Mouse (Mus musculus): Measurements from ENCODE around the gene B3galt5. TPM values are rescaled to one million over a fixed set of nuclear protein-coding genes. Genes with fewer than 3 reads are reported as not detected.
A peak's percentile ranks its signal among the peaks of the same experiment; 100 is the strongest.

The B3galt5 gene
- total and polyA plus RNA-seq, 2 experiments from 2014 or later = not detected

- Histone ChIP-seq H3K4me2 (ENCODE audit: low read depth, low read length) (no peak overlapping the region), H3K4me3 (ENCODE audit: low read depth, low read length) (no peak overlapping the region), H3K27me3 (ENCODE audit: control insufficient read depth, insufficient read depth, low read length) (no peaks in the 10 kb centered on the region), H3K9me3 (replicated peaks; ENCODE audit: control insufficient read depth, low read length) (no peaks in the 10 kb centered on the region), H3K9ac (replicated peaks; ENCODE audit: low read depth, low read length) (no peak overlapping the region), H3K4me1 (ENCODE audit: control insufficient read depth, insufficient read depth) (no peaks in the 10 kb centered on the region), H3K27ac (ENCODE audit: low read depth) (no peak overlapping the region), H3K36me3 (replicated peaks; ENCODE audit: control insufficient read depth, insufficient read depth, low read length) (no peaks in the 10 kb centered on the region)
- TF ChIP-seq EP300 (IDR thresholded peaks at IDR 0.05; ENCODE audit: low read depth) (no peak), CTCF (IDR thresholded peaks at IDR 0.05; ENCODE audit: low read depth) (no peak)
- WGBS = 59% methylated on average over 11 of the region's 11 CpGs
- no peak for DNase-seq (ENCODE audit: low spot score)
- no peak for ATAC-seq (ENCODE audit: insufficient read depth, low read depth)
These were observed 112.5 kb downstream of the B3galt5 start for GRCm38 (mm10) chr16:96348070-96348469.

- H3K9me3 ChIP-seq (replicated peaks; ENCODE audit: control insufficient read depth, low read length) = no peaks in the 10 kb centered on the region
- H3K4me2 ChIP-seq (ENCODE audit: low read depth, low read length) = no peak overlapping the region
- TF ChIP-seq CTCF (IDR thresholded peaks at IDR 0.05; ENCODE audit: low read depth) = no peak
- no peak for TF ChIP-seq EP300 (IDR thresholded peaks at IDR 0.05; ENCODE audit: low read depth)
- no peaks in the 10 kb centered on the region for H3K27me3 ChIP-seq (ENCODE audit: control insufficient read depth, insufficient read depth, low read length)
- H3K4me1 ChIP-seq (ENCODE audit: control insufficient read depth, insufficient read depth) = no peaks in the 10 kb centered on the region
- no peak for ATAC-seq (ENCODE audit: insufficient read depth, low read depth)
- no peak overlapping the region for H3K4me3 ChIP-seq (ENCODE audit: low read depth, low read length)
- 61% methylated on average over 5 of the region's 5 CpGs for WGBS
- DNase-seq (ENCODE audit: low spot score) = no peak
- H3K36me3 ChIP-seq (replicated peaks; ENCODE audit: control insufficient read depth, insufficient read depth, low read length) = no peaks in the 10 kb centered on the region
- H3K27ac ChIP-seq (ENCODE audit: low read depth) = no peak overlapping the region
- H3K9ac ChIP-seq (replicated peaks; ENCODE audit: low read depth, low read length) = no peak overlapping the region
These were observed 113.2 kb downstream of the B3galt5 start for GRCm38 (mm10) chr16:96348766-96349165.

DNA sequence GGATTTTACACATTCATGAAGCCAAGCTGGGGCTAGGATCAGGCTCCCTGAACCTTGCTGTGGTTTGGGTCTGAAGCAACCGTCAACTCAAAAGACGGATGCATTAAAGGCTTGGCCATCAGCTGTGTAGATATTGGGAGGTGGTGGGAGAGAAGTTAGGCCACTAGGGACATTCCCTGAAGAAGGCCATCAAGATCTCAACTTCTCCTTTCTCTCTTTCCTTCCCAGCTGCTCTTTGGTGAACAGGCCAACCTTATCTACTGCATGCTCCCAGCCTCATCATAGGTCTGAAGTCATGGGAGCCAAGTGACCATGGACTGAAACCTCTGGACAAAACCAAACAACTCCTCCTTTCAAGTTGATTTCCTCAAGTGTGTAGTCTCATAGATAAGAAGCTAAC is 115.9 kb downstream of the B3galt5 start:
- H3K4me2 ChIP-seq (ENCODE audit: low read depth, low read length) = no peak overlapping the region
- no peaks in the 10 kb centered on the region for H3K27me3 ChIP-seq (ENCODE audit: control insufficient read depth, insufficient read depth, low read length)
- no peaks in the 10 kb centered on the region for H3K4me1 ChIP-seq (ENCODE audit: control insufficient read depth, insufficient read depth)
- TF ChIP-seq EP300 (IDR thresholded peaks at IDR 0.05; ENCODE audit: low read depth) (no peak), CTCF (IDR thresholded peaks at IDR 0.05; ENCODE audit: low read depth) (no peak)
- no peaks in the 10 kb centered on the region for H3K9me3 ChIP-seq (replicated peaks; ENCODE audit: control insufficient read depth, low read length)
- no peak overlapping the region for H3K27ac ChIP-seq (ENCODE audit: low read depth)
- ATAC-seq (ENCODE audit: insufficient read depth, low read depth) (no peak), DNase-seq (ENCODE audit: low spot score) (no peak)
- H3K9ac ChIP-seq (replicated peaks; ENCODE audit: low read depth, low read length) = no peak overlapping the region
- WGBS = 92% methylated on average over 2 of the region's 2 CpGs
- no peak overlapping the region for H3K4me3 ChIP-seq (ENCODE audit: low read depth, low read length)
- no peaks in the 10 kb centered on the region for H3K36me3 ChIP-seq (replicated peaks; ENCODE audit: control insufficient read depth, insufficient read depth, low read length)

- no peak overlapping the region for H3K9ac ChIP-seq (replicated peaks; ENCODE audit: low read depth, low read length)
- no peak overlapping the region for H3K27ac ChIP-seq (ENCODE audit: low read depth)
- H3K36me3 ChIP-seq (replicated peaks; ENCODE audit: control insufficient read depth, insufficient read depth, low read length) = no peaks in the 10 kb centered on the region
- no peaks in the 10 kb centered on the region for H3K4me1 ChIP-seq (ENCODE audit: control insufficient read depth, insufficient read depth)
- ATAC-seq (ENCODE audit: insufficient read depth, low read depth) (no peak), DNase-seq (ENCODE audit: low spot score) (no peak)
- no peaks in the 10 kb centered on the region for H3K27me3 ChIP-seq (ENCODE audit: control insufficient read depth, insufficient read depth, low read length)
- no peak overlapping the region for H3K4me3 ChIP-seq (ENCODE audit: low read depth, low read length)
- 64% methylated on average over 6 of the region's 6 CpGs for WGBS
- H3K4me2 ChIP-seq (ENCODE audit: low read depth, low read length) = no peak overlapping the region
- no peak for TF ChIP-seq EP300 (IDR thresholded peaks at IDR 0.05; ENCODE audit: low read depth)
- TF ChIP-seq CTCF (IDR thresholded peaks at IDR 0.05; ENCODE audit: low read depth) = no peak
- no peaks in the 10 kb centered on the region for H3K9me3 ChIP-seq (replicated peaks; ENCODE audit: control insufficient read depth, low read length)
These were observed 117.8 kb downstream of the B3galt5 start for GRCm38 (mm10) chr16:96353296-96353896.

DNA sequence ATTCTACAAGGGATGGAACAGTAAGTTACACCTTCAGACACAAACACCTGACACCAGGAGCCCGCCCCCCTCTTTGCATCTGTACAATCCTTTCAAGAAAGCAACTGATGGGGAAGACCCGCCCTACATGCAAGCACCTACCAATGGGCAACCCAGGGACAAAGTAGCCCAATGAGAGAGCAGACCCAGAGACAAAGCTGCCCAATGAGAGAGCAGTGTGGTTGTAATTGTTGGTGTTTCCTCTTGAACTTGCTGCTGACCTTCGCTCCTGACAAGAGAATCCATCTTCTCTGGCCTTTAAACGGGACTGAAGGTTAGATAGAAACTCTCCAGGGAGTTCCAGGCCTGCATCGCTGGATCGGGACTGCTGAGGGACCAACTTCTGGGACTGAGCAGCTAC is 118.4 kb downstream of the B3galt5 start:
- Histone ChIP-seq H3K9me3 (replicated peaks; ENCODE audit: control insufficient read depth, low read length) (no peaks in the 10 kb centered on the region), H3K4me1 (ENCODE audit: control insufficient read depth, insufficient read depth) (no peaks in the 10 kb centered on the region), H3K4me2 (ENCODE audit: low read depth, low read length) (no peak overlapping the region), H3K9ac (replicated peaks; ENCODE audit: low read depth, low read length) (no peak overlapping the region), H3K4me3 (ENCODE audit: low read depth, low read length) (no peak overlapping the region), H3K36me3 (replicated peaks; ENCODE audit: control insufficient read depth, insufficient read depth, low read length) (no peaks in the 10 kb centered on the region), H3K27me3 (ENCODE audit: control insufficient read depth, insufficient read depth, low read length) (no peaks in the 10 kb centered on the region), H3K27ac (ENCODE audit: low read depth) (no peak overlapping the region)
- ATAC-seq (ENCODE audit: insufficient read depth, low read depth) (peak; percentile 50; the same call in 1 of the 2 replicates), DNase-seq (ENCODE audit: low spot score) (no peak)
- TF ChIP-seq EP300 (IDR thresholded peaks at IDR 0.05; ENCODE audit: low read depth) = no peak
- no peak for TF ChIP-seq CTCF (IDR thresholded peaks at IDR 0.05; ENCODE audit: low read depth)
- WGBS = 42% methylated on average over 6 of the region's 6 CpGs

DNA sequence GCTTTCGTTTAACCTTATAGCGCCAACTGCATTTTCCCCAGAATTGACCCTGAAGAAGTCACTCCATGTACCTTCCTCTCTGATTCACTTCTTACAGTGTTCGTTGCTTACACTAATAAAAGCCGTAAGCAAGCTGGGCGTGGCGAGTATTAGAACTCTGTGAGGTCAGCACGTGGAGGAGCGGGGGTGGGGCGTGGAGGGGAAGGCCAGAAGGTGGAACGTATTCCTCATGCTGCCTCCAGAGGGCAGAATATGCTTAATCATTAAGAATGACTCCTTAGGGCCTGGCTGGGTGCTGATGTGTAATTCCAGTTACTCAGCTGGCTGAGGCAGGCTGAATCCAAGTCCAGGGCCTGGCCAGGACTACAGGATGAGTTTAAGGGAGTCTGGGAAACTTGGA is 122.3 kb downstream of the B3galt5 start:
- 5% methylated on average over 10 of the region's 10 CpGs for WGBS
- TF ChIP-seq EP300 (IDR thresholded peaks at IDR 0.05; ENCODE audit: low read depth) = no peak
- peak; percentile 66 for TF ChIP-seq CTCF (IDR thresholded peaks at IDR 0.05; ENCODE audit: low read depth)
- peak; percentile 86 for DNase-seq (ENCODE audit: low spot score)
- H3K9ac ChIP-seq (replicated peaks; ENCODE audit: low read depth, low read length) = no peak overlapping the region
- peak overlapping the region; percentile 52 for H3K4me2 ChIP-seq (ENCODE audit: low read depth, low read length)
- H3K4me3 ChIP-seq (ENCODE audit: low read depth, low read length) = peak overlapping the region; percentile 29
- H3K4me1 ChIP-seq (ENCODE audit: control insufficient read depth, insufficient read depth) = no peaks in the 10 kb centered on the region
- H3K27ac ChIP-seq (ENCODE audit: low read depth) = no peak overlapping the region
- H3K9me3 ChIP-seq (replicated peaks; ENCODE audit: control insufficient read depth, low read length) = no peaks in the 10 kb centered on the region
- H3K27me3 ChIP-seq (ENCODE audit: control insufficient read depth, insufficient read depth, low read length) = no peaks in the 10 kb centered on the region
- peak; percentile 85 for ATAC-seq (ENCODE audit: insufficient read depth, low read depth)
- H3K36me3 ChIP-seq (replicated peaks; ENCODE audit: control insufficient read depth, insufficient read depth, low read length) = no peaks in the 10 kb centered on the region

Data from heart, postnatal 0 days (tissue).